Mouse (Mus musculus) cerebellum, adult 18-20 months (tissue): Measurements from ENCODE around the gene Tas2r118.

Source experiments
- DNase-seq, 2 experiments: peaks; one replicate each; pipeline ENCODE4 v3.0.0; 2021

The Tas2r118 gene

DNA sequence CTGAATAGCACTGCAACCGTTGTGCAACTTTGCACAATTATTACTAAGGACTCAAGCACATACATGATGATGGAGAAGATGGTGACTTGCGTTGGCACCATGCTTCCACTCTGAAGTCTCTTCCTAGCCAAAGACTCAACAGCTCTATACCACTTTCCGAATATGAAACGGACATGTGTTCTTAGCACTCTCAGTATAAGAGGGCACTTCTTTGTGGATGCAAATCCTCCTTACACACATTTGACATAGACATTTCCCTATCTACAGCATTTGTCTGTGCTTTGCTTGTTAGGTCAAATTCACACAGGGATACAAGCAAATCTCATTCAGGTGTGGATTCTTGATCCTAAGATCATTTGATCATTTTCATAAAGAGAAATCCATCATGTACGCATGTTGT, at the start of gene Tas2r118:
TSS of gene Tas2r118 (minus strand) at position 101 of the 400 bp plus-strand sequence.
- DNase-seq = no peak

GRCm38 (mm10) chr6:24018320-24018719, 48.5 kb upstream of the Tas2r118 start:
- no peak for DNase-seq

GRCm38 (mm10) chr6:23993276-23993675, 23.4 kb upstream of the Tas2r118 start:
- DNase-seq = no peak

DNA sequence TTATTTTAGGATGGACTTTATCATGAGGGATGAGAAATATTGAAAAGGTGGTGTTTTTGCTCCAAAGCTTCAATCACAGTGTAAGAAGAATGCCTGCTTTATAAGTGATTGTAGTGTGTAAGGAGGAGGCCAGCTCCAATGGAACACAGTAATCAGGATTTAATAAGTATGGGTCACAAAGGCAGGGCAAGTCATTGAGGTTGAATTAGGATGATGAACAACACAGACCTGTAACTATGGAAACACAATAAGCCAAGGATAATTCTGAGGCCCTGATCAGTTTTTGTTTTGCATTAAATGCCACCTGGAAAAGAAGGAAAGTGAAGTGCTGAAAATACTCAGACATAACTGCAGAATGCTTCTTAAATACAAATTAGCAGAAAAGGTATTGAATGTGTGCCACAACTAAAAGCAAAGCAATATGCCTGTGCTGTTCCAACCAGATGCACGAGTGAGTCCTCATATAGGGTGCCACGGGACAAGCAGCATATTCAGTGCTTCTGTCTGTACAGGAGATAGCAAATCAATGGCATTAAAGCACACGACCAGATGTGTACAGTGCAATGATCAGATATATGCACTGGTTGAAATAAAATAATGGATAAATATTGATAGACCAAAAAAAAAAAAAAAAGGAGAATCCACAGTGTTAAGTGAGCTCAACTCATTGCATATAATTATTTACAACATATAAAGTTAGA, 21.0 kb upstream of the Tas2r118 start:
- no peak for DNase-seq

GRCm38 (mm10) chr6:23986293-23986692, 16.4 kb upstream of the Tas2r118 start:
- DNase-seq = no peak

DNA sequence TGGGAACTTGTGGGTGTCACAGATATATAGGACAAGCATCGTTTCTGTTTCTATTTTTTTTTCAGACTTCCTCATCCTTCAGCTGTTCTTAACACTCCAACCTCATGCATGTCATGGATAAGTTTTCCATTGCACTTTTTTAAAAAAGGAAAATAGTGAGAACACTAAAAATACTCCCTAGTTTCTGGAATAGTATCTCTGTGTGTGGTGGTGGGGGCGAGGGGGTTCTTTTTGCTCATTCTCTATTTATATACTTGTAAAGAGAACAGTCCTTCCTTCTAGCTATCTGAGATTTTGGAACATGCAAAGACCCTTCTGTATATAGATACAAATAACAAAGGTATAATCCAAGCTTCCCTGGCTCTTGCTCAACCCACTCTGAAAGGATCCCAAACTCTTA, 2.9 kb downstream of the Tas2r118 start:
- DNase-seq = no peak

GRCm38 (mm10) chr6:23965925-23966324, 3.9 kb downstream of the Tas2r118 start:
- no peak for DNase-seq

DNA sequence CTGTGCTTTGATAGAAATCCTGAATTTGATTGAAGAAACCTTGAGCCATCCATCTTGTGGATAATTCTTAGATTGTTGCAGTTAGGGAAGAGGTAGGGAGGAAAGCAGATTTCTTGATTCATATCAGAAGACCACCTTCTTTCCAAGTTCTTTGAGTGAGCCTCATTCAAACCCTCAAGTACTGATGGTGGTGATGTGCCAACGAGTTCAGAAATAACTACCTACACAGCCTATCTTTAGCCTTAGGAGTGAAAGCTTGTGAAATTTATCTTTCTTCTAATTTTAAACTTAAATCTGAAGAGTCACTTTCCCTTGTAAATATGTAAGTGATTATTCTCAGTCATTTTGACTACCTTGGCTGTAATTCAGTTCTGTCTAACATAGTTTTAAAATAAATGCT, 6.1 kb downstream of the Tas2r118 start:
- DNase-seq = no peak

DNA sequence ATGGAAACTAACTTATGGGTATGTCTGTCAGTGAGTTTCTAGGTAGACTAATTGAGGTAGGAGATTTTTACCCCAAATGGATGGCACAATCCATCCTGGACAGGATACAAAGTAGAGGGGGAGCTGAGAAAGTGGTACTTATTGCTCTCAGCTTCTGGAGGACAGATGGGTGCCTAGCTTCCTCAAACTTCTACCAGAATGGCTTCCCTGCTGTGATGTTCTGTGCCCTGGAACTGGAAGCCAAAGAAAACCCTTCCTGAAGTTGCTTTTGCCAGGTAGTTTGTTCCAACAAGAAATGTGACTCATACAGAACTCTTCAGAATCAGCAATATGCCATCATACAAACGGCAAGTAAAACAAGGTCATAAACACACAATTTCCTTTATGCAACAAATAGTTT, 29.1 kb downstream of the Tas2r118 start:
- DNase-seq = peak; percentile 53 to 64

DNA sequence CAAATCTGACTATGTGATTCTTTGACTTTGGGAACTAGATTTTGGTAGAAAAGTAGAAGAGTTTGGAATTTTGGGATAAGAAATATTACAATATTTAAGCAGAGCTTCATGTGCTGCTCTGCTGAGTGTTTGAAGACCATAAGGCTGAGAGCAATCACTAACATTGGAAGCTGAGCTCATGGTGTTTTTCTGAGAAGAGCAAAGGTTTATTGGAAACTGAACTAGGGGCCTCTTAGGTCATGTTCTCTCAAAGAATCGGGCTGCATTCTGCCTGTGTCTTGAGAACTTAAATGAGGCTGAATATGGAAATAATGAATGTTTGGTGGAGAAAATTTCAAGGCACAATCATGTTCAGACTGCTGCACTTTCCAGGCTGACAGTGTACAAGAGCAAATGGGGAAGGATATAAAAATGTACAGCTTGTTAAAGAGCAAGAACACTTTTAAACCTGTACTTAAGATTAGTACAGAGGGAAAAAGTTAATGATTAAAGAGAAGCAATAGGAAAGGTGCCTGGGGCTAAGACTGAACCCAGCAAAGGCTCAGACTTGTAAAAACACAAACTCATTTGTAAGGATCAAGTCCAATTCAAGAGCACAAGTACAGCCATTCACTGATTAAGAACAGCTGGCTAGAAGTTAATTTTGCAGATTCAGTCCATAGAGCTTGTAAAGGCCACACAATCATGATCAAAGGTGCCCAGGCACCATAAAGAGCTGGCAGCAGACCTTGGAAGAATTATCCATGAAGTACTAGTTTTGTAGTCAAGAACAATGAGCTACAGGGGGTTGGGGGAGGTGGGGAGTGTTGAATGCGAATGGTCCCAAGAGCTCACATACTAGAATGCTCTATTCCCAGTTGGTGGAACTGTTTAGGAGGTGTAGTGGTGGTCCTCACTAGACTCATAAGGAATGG, 31.0 kb downstream of the Tas2r118 start:
- no peak for DNase-seq

DNA sequence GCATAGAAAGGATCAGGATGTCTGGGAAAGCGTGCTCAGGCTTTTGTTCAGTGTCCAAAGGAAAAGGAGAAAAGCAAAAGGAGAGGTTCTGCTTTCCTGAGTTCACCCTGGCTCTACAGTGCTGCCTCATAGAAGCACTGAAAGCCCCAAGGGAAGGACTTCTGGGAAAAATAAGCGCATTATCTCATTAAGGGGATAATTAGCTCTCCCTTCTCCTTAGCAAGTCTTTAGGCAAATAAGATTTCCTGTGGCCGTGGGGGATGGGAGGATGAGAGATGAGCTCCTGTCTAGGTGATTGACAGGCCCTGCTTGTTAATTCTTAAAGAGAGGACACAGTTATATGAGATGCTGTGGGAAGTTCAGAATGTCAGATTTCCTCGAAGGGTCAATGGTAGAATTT, 33.4 kb downstream of the Tas2r118 start:
- no peak for DNase-seq

GRCm38 (mm10) chr6:23923806-23924205, 46.1 kb downstream of the Tas2r118 start:
- no peak for DNase-seq
